Mouse (Mus musculus) gastrocnemius, adult 18-20 months (tissue): Measurements from ENCODE around the gene Btaf1. TPM values are rescaled to one million over a fixed set of nuclear protein-coding genes. Genes with fewer than 3 reads are reported as not detected.
"Not testable (repeated sequence)": the region's sequence is repeated elsewhere in the genome, so short reads cannot be mapped to it uniquely, and the experiment has no call there.

Experiments used
- DNase-seq: peaks from one replicate; pipeline ENCODE4 v3.0.0; 2021; ENCODE audit warnings: low spot score
- total RNA-seq, 2 experiments: library from RNA; stranded (reverse); gene quantifications; 2 replicates each; pipeline ENCODE4 v1.2.3; 2021

Btaf1 gene
- total RNA-seq, 2 experiments from 2014 or later = 7.9 to 13.9 TPM

DNA sequence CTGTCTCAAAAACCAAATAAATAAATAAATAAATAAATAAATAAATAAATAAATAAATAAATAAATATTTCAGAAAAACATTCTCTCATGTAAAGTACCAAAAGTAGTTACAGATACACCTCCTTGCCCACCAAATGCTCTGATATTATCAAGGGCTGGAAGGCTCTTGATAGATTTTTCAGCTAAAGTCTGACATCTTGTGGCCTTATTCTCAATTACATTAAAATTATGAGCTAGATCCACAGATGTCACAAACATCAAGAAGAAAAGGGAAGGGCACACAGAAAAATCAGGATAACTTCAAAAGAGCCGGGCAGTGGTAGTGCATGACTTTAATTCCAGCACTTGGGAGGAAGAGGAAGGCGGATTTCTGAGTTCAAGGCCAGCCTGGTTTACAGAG is 3.9 kb upstream of the Btaf1 start:
- peak; percentile 40 for DNase-seq

DNA sequence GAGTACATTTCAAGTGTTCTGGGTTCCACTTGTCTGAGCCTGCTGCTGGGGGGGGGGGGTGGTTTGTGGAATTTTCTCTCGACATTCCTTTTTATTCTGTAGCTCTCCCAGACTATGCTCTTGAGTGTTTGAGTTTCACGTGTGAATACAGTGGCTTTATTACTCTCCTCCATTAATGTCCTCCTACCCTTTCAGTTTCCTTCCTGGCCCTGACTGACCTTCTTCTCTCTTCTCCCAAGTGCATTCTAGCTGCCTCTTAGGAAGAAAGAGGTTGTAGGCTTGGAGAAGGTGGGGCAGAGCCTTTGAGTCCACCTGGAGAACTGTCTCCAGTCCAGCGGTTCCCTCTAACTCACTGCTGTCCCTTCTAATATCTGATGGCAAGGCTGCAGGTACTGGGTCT is 2.9 kb upstream of the Btaf1 start:
- DNase-seq = no peak

DNA sequence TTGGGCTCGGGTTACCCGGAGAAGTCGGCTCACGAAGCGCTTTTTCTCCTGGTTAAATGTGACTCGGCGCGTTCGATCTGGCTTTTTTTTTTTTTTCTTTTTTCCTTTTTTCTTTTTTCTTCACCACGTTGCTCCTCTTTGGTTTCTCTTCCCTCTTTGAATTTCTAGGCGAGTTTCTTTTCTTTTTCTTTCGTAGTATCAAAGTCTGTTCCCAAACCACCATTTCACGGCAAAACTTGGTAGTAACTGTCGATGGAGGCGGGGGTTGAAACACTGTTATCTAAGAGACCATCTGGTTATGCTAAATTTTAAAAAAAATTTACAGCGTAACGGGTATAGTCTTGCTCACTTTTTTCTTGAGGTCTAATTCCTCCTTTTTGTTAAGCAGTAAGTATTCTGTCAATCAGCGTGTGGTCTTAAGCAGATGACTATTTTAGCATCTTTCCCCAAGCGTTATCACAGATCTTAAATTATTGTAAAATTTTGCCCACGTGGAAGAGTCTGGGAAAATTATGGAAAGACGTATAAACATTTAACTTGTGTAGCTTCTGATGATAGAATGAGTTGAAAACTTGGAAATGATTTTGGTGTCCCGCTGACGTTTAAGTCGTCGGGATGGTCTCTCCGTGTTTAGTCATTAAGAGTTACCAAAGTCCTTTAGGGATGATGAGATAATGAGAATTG is 816 bp downstream of the Btaf1 start:
- no peak for DNase-seq

DNA sequence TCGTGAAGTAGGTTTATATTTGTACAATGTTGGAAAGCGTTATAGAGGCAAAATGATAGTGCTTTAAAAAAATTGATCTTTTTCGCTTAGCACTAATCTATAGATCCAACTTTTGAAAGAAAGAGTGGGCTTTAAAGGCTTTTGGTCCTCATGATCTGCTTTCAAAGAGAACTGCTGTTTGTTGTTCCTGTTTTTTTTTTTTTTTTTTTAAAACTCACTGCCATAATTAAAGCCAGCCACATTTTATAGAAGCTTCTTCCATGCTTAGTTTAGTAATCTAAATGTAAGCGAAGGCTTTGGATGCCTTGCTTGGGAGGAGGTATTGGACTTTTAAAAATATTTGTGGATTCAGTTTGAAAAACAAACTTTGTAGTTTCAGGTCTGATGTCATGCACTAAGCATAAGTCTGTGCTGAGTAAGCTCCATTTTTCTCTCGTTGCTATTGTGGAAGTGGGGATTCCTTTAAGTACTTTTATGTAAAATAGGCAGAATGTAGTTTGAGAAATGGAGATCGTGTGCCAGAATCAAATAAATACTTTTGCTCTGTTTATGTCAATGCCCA is 2.0 kb downstream of the Btaf1 start:
- DNase-seq = no peak

DNA sequence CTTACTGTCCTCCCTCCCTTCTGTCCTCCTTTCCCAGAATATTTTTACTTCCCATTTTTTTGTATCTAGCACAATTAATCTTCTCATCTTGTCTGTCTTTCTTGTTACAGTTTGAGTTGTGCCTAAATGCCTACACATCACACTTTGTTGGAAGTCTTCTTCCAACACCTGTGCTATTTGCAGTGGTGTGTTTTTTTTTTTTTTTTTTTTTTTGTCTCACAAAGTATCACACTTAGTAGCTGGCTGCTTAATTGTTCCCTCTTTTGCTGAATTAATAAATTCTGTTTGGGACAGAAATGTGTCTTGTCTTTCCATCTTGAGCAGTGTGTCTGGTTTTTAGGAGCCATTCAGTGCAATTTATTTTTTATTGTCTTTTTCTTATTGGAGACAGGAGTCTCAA is 3.9 kb downstream of the Btaf1 start:
- no peak for DNase-seq

DNA sequence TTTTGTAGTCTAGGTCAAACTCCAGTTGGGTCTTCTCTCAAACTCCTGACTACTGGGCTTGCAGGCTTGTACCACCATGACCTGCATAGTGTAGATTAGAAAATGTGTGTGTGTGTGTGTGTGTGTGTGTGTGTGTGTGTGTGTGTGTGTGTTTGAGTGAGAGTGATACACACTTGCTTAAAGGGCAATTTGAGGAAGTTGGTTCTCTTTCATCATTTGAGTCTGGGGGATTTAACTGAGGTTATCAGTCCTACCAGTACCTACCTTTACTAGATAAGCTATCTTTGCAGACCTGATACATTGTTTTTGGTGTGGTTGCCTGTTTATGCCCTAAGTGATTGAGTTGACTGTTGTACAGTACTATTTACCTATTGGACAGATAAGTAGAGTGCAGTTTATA is 6.2 kb downstream of the Btaf1 start:
- no peak for DNase-seq

DNA sequence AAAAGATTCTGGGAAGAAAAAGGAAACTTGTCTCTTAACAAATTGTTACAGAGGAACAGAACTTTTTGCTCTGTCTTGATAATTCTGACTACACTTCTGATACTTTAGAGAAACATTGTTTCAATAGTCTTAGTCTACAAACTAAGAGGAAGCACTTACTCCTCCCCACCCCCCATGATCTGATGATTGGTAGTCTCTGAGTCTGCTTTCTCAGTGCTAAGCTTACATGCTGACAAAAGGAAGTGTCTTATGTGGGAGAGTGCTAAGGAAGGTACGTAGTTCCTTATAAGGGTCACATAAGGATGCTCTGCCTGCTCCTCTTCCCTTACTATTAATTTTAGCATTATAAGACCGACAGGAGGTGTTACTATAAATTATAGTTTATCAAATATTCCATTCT is 6.7 kb downstream of the Btaf1 start:
- no peak for DNase-seq

DNA sequence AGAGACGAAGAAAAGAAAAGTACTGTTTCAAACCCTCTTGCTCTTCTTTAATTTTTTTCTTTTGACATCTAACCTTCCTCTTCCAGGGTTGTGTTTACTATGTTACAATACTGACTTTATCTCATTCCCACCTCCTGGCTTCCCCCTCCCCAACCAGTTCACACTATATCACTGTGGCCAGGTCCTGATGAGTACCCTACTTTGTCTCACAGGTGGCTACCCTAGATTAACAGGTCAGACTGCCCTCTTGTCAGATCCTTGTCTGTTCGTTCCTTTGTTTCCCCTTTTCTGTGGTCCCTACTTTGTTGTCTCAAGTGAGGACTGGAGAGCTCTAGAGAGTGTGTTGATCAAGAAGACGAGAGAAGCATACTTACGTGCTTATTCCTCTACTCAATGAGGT is 10.4 kb downstream of the Btaf1 start:
- no peak for DNase-seq

DNA sequence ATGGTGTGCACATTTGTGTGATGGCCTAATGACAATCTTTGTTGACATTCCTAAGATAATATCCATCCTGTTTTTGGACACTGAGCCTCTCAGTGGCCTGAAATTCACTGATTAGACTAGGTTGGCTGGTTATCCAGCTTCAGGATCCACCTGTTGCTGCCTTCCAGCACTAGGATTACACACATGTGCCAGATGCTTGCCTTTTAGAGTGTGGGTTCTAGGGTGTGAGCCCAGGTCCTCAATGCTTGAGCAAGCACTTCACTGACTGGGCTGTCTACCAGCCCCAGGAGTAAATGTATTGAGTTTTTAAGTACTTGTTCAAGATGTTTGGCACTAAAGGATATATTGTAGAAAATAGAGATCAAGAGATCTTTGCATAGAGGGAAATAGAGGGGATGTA is 12.1 kb downstream of the Btaf1 start:
- no peak for DNase-seq

DNA sequence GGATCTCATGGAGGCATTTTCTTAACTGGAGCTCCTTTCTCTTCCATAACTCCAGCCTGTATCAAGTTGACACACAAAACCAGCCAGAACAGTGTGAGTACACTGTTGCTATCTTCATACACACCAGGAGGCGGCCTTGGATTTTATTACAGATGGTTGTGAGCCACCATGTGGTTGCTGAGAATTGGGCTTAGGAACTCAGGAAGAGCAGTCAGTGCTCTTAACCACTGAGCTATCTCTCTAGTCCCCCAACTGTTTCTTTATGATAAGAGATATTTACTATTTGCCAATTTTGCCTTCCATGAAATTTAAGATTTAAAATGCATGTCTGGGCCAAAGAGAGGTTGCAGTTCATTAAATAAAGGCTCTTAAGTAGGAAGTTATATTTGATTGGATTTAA is 14.2 kb downstream of the Btaf1 start:
- no peak for DNase-seq

DNA sequence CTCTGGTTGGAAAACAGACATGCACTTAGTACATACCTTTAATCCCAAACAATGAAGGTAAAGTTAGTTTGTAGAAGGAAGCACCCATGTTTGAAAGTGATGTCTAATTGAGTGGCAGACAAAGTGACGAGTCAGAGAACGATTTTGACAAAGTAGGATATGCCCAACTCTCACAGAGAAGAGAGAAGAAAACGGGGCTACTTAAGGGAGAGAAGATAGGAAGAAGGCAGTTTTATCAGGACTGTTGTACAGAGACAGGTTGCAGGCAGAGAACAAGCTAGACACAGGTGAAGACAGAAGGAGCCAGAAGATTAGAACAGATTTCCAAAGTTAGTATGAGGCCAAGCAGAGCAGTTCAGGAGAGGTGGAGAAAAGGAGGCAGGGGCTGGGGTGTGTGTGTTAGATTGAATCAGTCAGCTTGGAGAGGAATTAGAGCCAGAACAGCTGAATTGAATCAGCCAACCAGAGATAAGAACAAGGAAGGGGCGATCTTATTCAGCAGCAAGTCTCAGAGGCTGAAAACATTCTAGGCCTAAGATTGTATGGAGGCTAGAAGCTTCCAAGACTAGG is 27.8 kb downstream of the Btaf1 start:
- no peak for DNase-seq

DNA sequence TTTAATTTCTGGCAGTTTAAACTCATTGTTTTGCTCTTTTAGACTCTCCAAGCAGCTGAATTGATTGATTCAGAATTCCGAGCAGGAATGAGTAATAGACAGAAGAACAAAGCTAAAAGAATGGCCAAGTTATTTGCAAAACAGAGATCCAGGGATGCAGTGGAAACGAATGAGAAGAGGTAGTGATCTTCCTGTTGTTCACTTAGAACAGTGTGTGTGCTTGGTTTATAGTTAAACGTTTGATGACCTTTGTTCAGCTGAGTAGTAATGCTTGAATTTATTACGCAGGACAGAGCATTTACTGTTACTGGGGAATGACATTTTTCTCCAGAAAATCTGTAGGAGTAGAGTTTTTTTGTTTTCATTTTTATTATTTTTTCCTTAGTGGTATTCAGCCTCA is 32.5 kb downstream of the Btaf1 start:
- no peak for DNase-seq

DNA sequence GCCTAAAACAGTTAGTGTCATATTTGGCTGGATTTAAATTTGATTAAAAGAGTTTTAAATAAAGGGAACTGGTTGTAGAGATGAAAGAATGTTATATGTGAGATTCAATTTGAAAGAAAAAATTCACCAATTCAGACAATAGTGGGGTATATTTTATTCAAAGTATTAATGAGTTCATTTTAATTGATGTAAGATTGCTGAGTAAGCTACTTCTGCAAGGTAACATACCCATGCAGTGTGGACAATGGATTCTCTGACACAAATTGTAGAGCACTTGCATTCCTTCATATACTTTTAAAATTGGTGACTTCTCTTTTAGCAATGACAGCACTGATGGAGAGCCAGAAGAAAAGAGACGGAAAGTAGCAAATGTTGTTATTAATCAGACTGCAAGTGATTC is 35.4 kb downstream of the Btaf1 start:
- DNase-seq = no peak

DNA sequence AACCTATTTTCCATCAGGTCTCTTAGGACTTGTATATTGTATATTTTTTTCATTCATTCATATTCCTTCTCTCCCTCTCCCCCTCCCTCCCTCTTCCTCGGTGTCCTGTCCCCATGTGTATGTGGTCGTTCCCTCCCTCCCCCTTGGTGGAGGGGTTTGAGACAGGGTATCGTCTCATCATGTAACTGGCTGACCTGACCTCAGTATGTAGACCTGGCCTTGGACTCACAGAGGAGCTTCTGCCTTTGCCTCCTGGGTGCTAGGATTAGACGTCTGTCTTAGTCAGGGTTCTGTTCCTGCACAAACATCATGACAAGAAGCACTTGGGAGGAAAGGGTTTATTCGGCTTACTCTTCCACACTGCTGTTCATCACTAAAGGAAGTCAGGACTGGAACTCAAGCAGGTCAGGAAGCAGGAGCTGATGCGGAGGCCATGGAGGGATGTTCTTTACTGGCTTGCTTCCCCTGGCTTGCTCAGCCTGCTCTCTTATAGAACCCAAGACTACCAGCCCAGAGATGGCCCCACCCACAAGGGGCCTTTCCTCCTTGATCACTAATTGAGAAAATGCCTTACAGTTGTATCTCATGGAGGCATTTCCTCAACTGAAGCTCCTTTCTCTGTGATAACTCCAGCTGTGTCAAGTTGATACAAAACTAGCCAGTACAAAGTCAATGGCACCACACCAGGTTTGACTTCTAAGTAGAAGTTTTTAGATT is 36.8 kb downstream of the Btaf1 start:
- DNase-seq = not testable (repeated sequence)

DNA sequence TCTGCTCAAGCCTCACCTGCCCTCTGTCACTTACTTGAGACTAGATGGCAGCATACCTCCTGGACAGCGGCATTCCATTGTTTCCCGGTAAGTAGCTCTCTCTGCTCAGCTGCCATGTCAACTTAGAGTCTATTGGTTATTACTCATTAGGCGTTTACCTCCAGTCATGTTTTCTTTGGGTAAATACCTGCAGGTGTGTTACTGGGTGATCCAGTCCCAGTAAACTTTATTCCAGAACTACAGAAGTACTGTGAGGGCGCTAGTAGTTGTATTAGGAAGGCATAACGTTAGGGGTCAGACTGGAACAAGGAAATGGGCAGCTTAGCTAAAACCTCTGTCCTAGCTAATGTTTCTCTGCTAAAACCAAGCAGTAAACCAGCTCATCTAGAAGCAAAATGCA is 78.7 kb downstream of the Btaf1 start:
- no peak for DNase-seq

DNA sequence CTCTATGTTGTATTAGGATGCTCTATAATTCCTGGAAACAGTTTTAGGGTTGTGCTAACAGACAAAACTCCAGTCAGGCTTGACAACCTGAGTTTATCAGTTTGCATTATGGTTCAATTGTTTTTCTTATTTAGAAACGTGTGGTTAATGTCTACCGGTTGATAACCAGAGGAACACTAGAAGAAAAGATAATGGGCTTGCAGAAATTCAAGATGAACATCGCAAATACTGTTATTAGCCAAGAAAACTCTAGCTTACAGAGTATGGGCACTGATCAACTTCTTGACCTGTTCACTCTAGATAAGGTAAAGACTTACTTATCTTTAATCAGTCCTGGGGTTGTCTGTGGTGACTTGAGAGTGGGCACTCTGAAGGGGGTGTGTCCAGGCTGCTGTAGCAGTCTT is 84.0 kb downstream of the Btaf1 start:
- no peak for DNase-seq

DNA sequence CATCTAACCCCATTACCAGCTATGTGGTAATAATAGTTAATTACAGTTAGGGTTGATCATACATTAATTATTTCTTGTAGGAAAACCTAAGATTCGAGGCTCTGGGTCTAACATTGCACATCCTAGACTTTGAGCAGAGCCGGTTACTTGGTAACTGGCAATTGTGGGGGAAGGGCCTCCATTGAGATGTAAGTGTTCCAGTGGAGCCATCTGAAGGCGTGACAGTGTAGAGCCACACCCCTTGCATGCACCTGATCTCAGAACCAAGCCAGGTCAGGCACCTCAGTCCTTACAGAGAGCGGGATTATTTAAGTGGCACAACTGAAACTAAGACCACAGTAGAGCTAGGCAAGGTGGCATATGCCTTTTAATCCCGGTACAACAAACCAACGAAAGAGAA is 87.6 kb downstream of the Btaf1 start:
- DNase-seq = no peak

DNA sequence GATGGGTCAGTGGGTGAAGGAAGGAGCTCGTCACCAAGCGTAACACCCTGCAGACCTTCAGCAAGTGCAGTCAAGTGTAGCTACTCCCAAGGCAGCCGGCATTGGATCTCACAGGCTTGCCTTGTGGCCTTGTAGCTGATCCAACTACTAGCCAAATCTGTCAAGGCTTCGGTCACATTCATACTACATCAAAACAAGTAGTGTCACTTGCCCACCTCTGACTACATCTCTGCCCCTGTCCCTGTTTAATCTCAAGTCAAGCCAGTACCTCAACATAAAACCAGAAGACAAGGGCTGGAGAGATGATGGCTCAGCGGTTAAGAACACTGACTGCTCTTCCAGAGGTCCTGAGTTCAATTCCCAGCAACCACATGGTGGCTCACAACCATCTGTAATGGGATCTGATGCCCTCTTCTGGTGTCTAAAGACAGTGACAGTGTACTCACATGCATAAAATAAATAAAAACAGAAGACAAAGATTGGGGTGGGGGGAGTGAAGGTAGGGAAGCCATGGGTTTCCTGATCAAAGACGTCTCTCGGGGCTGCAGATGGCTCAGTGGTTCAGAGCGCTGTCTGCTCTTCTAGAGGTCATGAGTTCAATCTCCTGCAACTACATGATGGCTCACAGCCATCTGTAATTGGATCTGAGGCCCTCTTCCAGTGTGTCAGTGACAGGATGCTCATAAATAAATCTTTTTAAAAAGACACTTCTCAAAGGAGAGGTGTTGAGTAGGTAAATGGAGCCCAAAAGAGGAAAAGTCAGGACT is 88.5 kb downstream of the Btaf1 start:
- DNase-seq = no peak

DNA sequence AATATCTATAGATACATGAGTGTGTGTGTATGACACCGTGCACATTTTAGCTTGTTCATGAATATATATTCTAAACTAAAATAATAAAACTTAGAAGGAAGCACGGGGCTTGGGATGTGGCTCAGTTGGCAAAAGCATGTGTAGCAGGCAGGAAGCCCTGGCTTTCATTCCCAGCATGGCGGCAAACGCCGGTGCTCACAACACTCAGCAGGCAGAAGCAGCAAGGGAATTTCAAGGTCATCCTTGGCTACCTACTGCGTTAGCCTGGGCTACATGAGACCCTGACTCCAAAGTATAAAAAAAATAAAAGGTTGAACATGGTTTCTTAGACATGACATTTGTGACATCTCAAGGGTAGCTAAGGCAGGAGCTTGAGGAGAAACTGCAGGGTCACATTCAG is 91.0 kb downstream of the Btaf1 start:
- DNase-seq = no peak

DNA sequence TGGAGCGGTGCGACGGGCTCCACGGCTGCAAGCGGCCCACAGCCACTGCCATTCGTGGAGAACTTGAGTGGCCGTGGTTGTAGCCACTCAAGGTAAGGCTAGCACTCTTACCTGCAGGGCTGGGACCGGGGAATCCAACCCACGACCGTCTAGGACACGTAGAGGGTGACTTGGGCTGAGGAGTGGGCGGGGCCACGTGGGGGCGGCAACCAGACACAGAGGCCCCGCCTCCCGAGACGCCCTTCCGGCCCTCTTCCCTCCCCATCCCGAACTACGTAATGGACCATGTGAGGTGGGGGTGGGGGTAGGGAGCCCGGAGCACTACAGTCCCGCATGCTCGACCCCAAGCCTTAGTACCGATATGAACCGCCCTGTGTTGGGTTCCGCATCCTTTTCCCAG is 92.5 kb downstream of the Btaf1 start:
- no peak for DNase-seq

DNA sequence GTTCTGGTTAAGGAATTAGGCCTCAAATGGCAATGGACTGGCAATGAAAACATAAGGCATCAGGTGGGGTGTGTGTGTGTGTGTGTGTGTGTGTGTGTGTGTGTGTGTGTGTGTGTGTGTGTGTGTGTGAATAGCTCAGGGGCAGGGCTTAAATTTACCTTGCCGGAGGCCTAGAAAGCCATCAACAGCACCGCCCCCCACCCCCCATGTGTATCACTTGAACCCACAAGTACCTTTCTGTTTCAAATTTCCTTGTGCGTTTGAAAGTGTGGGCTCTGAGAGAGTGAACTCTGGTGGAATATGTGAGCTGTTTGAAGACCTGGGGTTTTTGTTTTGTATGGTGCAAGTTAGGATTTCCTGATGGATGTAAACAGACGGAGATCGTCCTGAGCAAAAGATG is 93.1 kb downstream of the Btaf1 start:
- no peak for DNase-seq

DNA sequence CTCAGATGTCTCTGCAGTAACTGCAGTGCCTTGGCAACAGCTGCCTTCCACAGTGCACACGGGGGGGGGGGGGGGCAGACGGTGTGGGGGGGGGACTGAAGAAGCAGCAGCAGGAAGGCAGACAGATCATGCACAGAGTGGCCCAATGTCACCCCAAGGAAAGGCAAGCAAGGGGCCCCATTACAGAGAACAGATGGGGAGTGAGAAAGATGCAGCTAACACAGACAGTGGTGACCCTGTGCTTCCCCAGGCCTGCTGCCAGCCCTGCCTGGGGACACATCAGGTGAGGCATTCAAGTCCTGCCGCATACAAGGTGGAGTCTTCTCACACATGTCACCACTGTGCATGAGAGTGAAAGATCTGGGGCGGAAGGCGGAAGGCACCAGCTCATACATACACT is 94.7 kb downstream of the Btaf1 start:
- no peak for DNase-seq
